Mouse (Mus musculus) ovary, postnatal 10 days (tissue): ENCODE measurements around the gene Rbl1.

Experiments
- DNase-seq: peaks from one replicate; pipeline ENCODE4 v3.0.0; 2022; ENCODE audit warnings: low spot score

Rbl1 gene

GRCm38 (mm10) chr2:157132686-157133540 lies 71.4 kb downstream of the Rbl1 start:
- no peak for DNase-seq

- DNase-seq = no peak
Observed at GRCm38 (mm10) chr2:157132086-157132485, 72.2 kb downstream of the Rbl1 start.

- no peak for DNase-seq
Observed at GRCm38 (mm10) chr2:157130813-157131514, 73.4 kb downstream of the Rbl1 start.

- DNase-seq = no peak
Observed at GRCm38 (mm10) chr2:157129601-157130164, 74.7 kb downstream of the Rbl1 start.

GRCm38 (mm10) chr2:157129096-157129495 lies 75.2 kb downstream of the Rbl1 start:
- no peak for DNase-seq

GRCm38 (mm10) chr2:157128072-157128471 lies 76.3 kb downstream of the Rbl1 start:
- no peak for DNase-seq

GRCm38 (mm10) chr2:157127370-157127769 lies 77.0 kb downstream of the Rbl1 start:
- no peak for DNase-seq

- DNase-seq = no peak
Observed at GRCm38 (mm10) chr2:157125246-157125645, 79.1 kb downstream of the Rbl1 start.

- no peak for DNase-seq
Observed at GRCm38 (mm10) chr2:157121766-157122165, 82.6 kb downstream of the Rbl1 start.

- no peak for DNase-seq
Observed at GRCm38 (mm10) chr2:157119075-157119474, 85.3 kb downstream of the Rbl1 start.

GRCm38 (mm10) chr2:157118556-157118955 lies 85.8 kb downstream of the Rbl1 start:
- no peak for DNase-seq

GRCm38 (mm10) chr2:157116964-157117363 lies 87.4 kb downstream of the Rbl1 start:
- no peak for DNase-seq

- no peak for DNase-seq
Observed at GRCm38 (mm10) chr2:157108236-157108635, 96.1 kb downstream of the Rbl1 start.

GRCm38 (mm10) chr2:157104454-157104853 lies 99.9 kb downstream of the Rbl1 start:
- no peak for DNase-seq

- no peak for DNase-seq
Observed at GRCm38 (mm10) chr2:157102256-157102655, 102.1 kb downstream of the Rbl1 start.

GRCm38 (mm10) chr2:157101650-157102049 lies 102.7 kb downstream of the Rbl1 start:
- DNase-seq = no peak

GRCm38 (mm10) chr2:157100319-157100605 lies 104.1 kb downstream of the Rbl1 start:
- no peak for DNase-seq

- no peak for DNase-seq
Observed at GRCm38 (mm10) chr2:157099532-157100318, 104.6 kb downstream of the Rbl1 start.
